Mouse (Mus musculus) bone marrow macrophage, adult 2 months (primary cell): ENCODE measurements at regions not wholly inside any gene's neighbourhood (a gene's known extent, or its start where the extent isn't known, plus 50 kb on each side); places are given as distances from the start of the nearest gene placed in this dataset.

ENCODE experiments used
- CTCF ChIP-seq: IDR thresholded peaks from 2 replicates; pipeline ENCODE4 v1.5.1; 2012; ENCODE audit warnings: low read depth, mild to moderate bottlenecking, low read length, moderate library complexity
- POLR2A ChIP-seq: IDR thresholded peaks from 2 replicates; pipeline ENCODE4 v1.6.1; 2012; ENCODE audit warnings: mild to moderate bottlenecking, low read depth, low read length, borderline replicate concordance

GRCm38 (mm10) chr3:149152312-149152711 lies 162.0 kb upstream of the Adgrl2 start:
- TF ChIP-seq POLR2A: no peak
- no peak for TF ChIP-seq CTCF
